Mouse (Mus musculus): ENCODE measurements around the gene Sgsm2.
"Not testable (repeated sequence)": the region's sequence is repeated elsewhere in the genome, so short reads cannot be mapped to it uniquely, and the experiment has no call there.

Sgsm2 gene

DNA sequence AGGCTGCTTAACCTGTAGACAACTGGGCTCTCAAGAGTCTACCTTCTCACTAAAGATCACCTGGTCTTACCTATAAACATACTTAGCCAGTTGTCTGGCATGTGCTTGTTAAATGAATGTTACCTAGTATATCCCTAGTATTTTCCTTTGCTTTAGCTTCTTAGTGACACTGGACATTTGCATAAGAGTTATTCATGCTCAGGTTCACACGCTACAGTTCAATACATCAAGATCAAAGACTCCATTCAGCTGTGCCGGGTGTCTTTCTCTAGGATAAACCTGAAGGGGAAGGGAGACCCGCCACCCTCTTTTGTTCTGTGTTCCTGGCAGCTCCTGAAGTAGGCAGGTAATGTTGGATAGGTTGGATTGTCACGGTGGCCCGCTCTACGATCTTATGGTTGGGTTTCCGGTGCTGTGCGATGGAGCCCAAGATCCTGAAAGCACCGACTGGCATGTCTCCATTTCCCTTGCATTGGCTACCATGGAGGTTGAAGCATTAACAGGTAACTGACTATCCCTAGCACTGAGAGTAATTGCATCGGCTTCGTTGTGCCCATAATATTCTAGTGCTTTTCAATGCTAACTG lies 67.8 kb downstream of the Sgsm2 start:
- no peak for DNase-seq (ENCODE audit: low spot score)

GRCm38 (mm10) chr11:74828404-74828931 lies 68.4 kb downstream of the Sgsm2 start:
- peak; percentile 55 for DNase-seq (ENCODE audit: low spot score)

- DNase-seq (ENCODE audit: low spot score): no peak
Observed at GRCm38 (mm10) chr11:74827791-74828403, 69.0 kb downstream of the Sgsm2 start.

- DNase-seq (ENCODE audit: low spot score): no peak
Observed at GRCm38 (mm10) chr11:74826702-74827101, 70.2 kb downstream of the Sgsm2 start.

GRCm38 (mm10) chr11:74826151-74826550 lies 70.7 kb downstream of the Sgsm2 start:
- DNase-seq (ENCODE audit: low spot score): no peak

GRCm38 (mm10) chr11:74822746-74823440 lies 74.0 kb downstream of the Sgsm2 start:
- no peak for DNase-seq (ENCODE audit: low spot score)

GRCm38 (mm10) chr11:74821463-74821862 lies 75.4 kb downstream of the Sgsm2 start:
- peak; percentile 74 for DNase-seq (ENCODE audit: low spot score)

GRCm38 (mm10) chr11:74820921-74821320 lies 75.9 kb downstream of the Sgsm2 start:
- DNase-seq (ENCODE audit: low spot score): no peak

GRCm38 (mm10) chr11:74815795-74816194 lies 81.1 kb downstream of the Sgsm2 start:
- DNase-seq (ENCODE audit: low spot score): peak; percentile 43

GRCm38 (mm10) chr11:74811538-74811937 lies 85.3 kb downstream of the Sgsm2 start:
- DNase-seq (ENCODE audit: low spot score): no peak

- DNase-seq (ENCODE audit: low spot score): not testable (repeated sequence)
Observed at GRCm38 (mm10) chr11:74811027-74811426, 85.8 kb downstream of the Sgsm2 start.

DNA sequence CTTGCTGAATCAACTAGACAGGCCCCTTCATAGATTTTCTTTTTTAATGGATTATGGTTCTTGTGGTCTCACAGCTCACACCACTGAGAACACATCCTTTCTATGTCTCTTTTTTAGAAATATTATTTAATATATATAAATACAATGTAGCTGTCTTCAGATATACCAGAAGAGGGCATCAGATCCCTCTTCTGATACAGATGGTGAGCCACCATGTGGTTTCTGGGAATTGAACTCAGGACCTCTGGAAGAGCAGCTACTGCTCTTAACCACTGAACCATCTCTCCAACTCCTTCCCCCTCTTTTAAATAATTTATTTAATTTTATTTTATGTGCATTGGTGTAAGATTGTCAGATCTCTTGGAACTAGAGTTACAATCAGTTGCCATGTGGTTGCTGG lies 86.7 kb downstream of the Sgsm2 start:
- DNase-seq (ENCODE audit: low spot score): no peak

DNA sequence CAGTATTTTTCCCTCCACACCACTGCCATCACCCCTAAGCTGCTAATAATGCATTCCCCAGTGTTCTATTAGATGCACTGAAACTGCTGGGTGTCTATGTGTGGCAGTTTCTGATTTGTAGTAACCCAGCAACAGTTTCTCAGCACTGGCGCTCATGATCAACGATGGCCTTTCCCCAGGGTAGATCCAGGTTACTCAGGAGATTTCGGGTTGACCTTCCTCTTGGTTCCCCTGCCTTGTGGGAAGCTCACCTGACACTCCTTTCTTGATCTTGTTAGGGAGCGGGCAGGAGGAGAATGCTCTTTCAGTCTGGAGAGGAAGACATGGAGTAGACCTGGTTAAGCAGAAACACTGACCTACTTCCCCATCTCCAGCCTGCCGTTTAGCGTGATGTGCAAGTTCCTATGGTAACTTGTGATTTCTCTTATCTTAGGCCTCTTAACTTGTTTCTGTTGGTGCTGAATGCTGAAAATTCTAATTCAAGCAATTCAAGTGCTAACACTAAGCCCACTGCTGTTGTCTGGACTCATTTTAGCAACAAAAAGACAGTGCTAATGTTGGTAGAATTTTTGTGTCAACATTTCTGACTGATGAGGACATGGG lies 88.5 kb downstream of the Sgsm2 start:
- no peak for DNase-seq (ENCODE audit: low spot score)

- no peak for DNase-seq (ENCODE audit: low spot score)
Observed at GRCm38 (mm10) chr11:74807246-74807882, 89.5 kb downstream of the Sgsm2 start.

DNA sequence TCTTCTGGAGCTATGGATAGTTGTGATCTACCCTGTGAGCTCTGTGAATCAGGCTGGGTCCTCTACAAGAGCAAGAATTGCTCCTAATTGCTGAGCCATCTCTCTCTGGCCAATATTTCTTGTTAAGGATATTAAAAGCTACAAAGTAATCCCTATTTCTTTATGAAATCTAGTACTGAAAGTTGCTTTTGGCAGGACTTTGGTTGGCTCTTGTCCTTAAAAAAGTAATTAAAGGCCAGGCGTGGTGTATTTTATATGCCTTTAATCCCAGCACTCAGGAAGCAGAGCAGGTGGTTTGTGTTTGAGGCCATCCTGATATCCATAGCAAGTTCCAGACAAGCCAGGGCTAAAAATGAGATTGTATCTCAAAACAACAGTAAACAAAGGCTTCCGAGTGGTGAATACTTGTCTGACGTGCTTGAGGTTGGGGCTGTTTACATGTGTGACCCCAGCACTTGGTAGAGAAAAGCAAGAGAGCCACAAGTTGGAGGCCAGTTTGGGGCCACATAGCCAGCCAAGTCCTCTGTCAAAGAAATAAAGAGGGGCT lies 92.7 kb downstream of the Sgsm2 start:
- DNase-seq (ENCODE audit: low spot score): no peak

GRCm38 (mm10) chr11:74800658-74801057 lies 96.2 kb downstream of the Sgsm2 start:
- peak; percentile 53 for DNase-seq (ENCODE audit: low spot score)
